In the genomic region with DNA sequence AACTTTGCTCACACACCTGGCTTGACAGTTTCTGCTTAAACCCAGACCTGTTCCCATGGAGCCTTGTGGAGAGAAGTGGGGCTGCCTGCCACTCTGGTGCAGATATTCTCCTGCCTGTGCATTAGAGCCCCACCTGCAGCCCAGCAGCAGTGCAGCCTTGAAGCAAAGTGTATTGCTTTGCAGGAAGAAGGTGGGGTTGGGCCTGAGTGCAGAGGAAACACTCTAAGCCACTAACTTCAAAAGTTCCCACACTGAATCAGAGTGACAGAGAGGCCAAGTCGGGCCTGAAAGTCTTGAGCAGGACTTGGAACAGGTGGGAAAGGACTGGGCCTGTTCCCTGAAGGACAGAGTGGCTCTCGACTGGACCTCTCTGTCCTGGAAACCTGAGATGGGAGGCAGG, we compare ENCODE assay signal across 9 mouse cellular contexts. TPM values are rescaled to one million over a fixed set of nuclear protein-coding genes. Genes with fewer than 3 reads are reported as not detected.
DNase-seq lines count a peak whose midpoint lies in the region; ATAC-seq lines count a peak whose summit lies in the region.
"Had no signal": no experiment of that assay in that cellular context is flagged by ENCODE, and none has a peak within 500 bp of the region (broad histone marks: within the 10 kb centered on the region; RNA-seq: fewer than 3 reads in every experiment).

No protein-coding gene starts in this region.

- 53% methylated on average over 2 of the region's 2 CpGs for WGBS in hindbrain, embryonic 12.5 days
- WGBS in hindbrain, embryonic 16.5 days = 62% methylated on average over 2 of the region's 2 CpGs

- H3K27me3 ChIP-seq in hindbrain, embryonic 12.5 days = no peaks in the 10 kb centered on the region
- H3K27me3 ChIP-seq in hindbrain, embryonic 16.5 days (replicated peaks; ENCODE audit: control insufficient read depth, insufficient read depth, low read length) = no peaks in the 10 kb centered on the region

- peaks cover 43% of the 10 kb centered on the region for H3K4me1 ChIP-seq in hindbrain, embryonic 12.5 days
- H3K4me1 ChIP-seq in hindbrain, embryonic 16.5 days (ENCODE audit: control insufficient read depth, insufficient read depth, low read depth, low read length) = peaks cover 5% of the 10 kb centered on the region; the same call in 1 of the 2 replicates

- peak; percentile 23 to 55 for DNase-seq in kidney, postnatal 25 days
- no peak for DNase-seq in urinary bladder, postnatal 36 days (ENCODE audit: low spot score in 2 of 2)
- DNase-seq in cerebellum, postnatal 25 days = no peak
- DNase-seq in urinary bladder, postnatal 10 days (ENCODE audit: low spot score) = no peak
- DNase-seq: cerebellum, adult 11-12 months had no signal

- no peak for ATAC-seq in hindbrain, embryonic 12.5 days (ENCODE audit: low FRiP score)
- no peak for ATAC-seq in hindbrain, embryonic 16.5 days
- ATAC-seq in activated CD4-positive, CD25-positive, alpha-beta regulatory T cell, adult 4 months = peak; percentile 90
- peak; percentile 39; the same call in 1 of the 2 replicates for ATAC-seq in neutrophil, adult 5-6 weeks (ENCODE audit: extremely low read depth, insufficient number of reproducible peaks, low FRiP score, poor library complexity, severe bottlenecking)

- H3K36me3 ChIP-seq in hindbrain, embryonic 12.5 days = 0 out of 2 replicates have a peak, but pooled peaks cover 2% of the 10 kb centered on the region
- no peaks in the 10 kb centered on the region for H3K36me3 ChIP-seq in hindbrain, embryonic 16.5 days (ENCODE audit: control insufficient read depth, insufficient read depth, low read length)

- H3K9ac ChIP-seq in hindbrain, embryonic 12.5 days = no peak overlapping the region
- no peak overlapping the region for H3K9ac ChIP-seq in hindbrain, embryonic 16.5 days (ENCODE audit: low read depth, low read length)

- 0 out of 2 replicates have a peak overlapping the region, but pooled peaks have one; percentile 46 for H3K27ac ChIP-seq in hindbrain, embryonic 12.5 days
- H3K27ac ChIP-seq in hindbrain, embryonic 16.5 days (ENCODE audit: low read depth, low read length) = no peak overlapping the region

- no peak overlapping the region for H3K4me3 ChIP-seq in hindbrain, embryonic 12.5 days
- no peak overlapping the region for H3K4me3 ChIP-seq in hindbrain, embryonic 16.5 days (ENCODE audit: low read length)

- no peaks in the 10 kb centered on the region for H3K9me3 ChIP-seq in hindbrain, embryonic 12.5 days (replicated peaks)
- no peaks in the 10 kb centered on the region for H3K9me3 ChIP-seq in hindbrain, embryonic 16.5 days (ENCODE audit: control insufficient read depth, low read length)

- no peak overlapping the region for H3K4me2 ChIP-seq in hindbrain, embryonic 12.5 days (replicated peaks)
- no peak overlapping the region for H3K4me2 ChIP-seq in hindbrain, embryonic 16.5 days (ENCODE audit: low read length)

RNA-seq across cellular contexts. Expression of gene Slc12a7, which starts 39.8 kb away (rescaled TPM):
- polyA plus RNA-seq in hindbrain, embryonic 12.5 days (2016; fragmentation: Nextera tagmentation; extraction: Ambion mirVana) = 35.9 and 39.3 TPM in 2 replicates
- polyA plus RNA-seq in hindbrain, embryonic 16.5 days (2015; fragmentation: Nextera tagmentation; extraction: Ambion mirVana) = 7.7 and 10.2 TPM in 2 replicates
- polyA plus RNA-seq in activated CD4-positive, CD25-positive, alpha-beta regulatory T cell, adult 4 months (2017; shearing (Covaris generic)) = 10 to 100 TPM; 30.3 to 34.9 TPM
- 29.8 and 46.2 TPM in 2 replicates for total RNA-seq in neutrophil, adult 5-6 weeks (2017)

Comparison
In these comparisons a context has a peak if more than half of its experiments do, and no peak if none do; other contexts are left out.
1. ATAC-seq: peak in activated CD4-positive, CD25-positive, alpha-beta regulatory T cell, adult 4 months (single experiment) and neutrophil, adult 5-6 weeks (single experiment); none in hindbrain, embryonic 12.5 days (single experiment) and hindbrain, embryonic 16.5 days (single experiment).
2. DNase-seq: peak in kidney, postnatal 25 days (2 of 2); none in urinary bladder, postnatal 36 days (0 of 2), cerebellum, postnatal 25 days (0 of 2) and urinary bladder, postnatal 10 days (single experiment).